Mouse (Mus musculus) testis, adult 2 months (tissue): Measurements from ENCODE around the gene Gm44965.

Source experiments
- CTCF ChIP-seq: fragments of 200-500 bp; IDR thresholded peaks from 2 replicates; pipeline ENCODE4 v1.5.1; 2012; ENCODE audit warnings: low read depth, mild to moderate bottlenecking, inconsistent platforms, low read length, moderate library complexity; ENCODE audit not compliant: control insufficient read depth, insufficient read depth, insufficient replicate concordance
- POLR2A ChIP-seq: fragments of 200-500 bp; IDR thresholded peaks from 2 replicates; pipeline ENCODE4 v1.6.1; 2012; ENCODE audit warnings: low read depth, mild to moderate bottlenecking, inconsistent platforms, low read length, moderate library complexity; ENCODE audit not compliant: control insufficient read depth

DNA sequence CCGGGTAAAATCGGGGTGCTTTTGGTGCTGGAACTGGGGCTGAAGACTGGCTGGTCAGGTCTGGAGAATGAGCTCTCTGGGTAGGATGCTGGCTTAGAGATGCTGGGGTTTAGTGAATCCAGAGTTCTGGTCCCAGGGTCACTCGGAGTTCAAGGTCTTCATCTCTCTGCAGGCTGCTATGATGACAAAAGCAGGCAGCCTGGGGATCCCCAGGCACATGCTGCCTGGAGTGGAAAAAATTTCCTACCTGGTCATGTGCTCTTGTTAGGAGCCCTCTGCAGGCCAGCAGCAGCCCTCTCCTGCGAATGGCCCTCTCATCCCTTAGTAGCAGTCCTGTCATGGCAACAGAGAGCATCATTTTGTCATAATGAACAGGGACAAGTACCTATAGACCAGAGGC lies 19.7 kb downstream of the Gm44965 start:
- TF ChIP-seq CTCF (no peak), POLR2A (no peak)
